Mouse (Mus musculus) C2C12 (cell line): Measurements from ENCODE around the gene 4930432M17Rik.

Experiments used
- CEBPB ChIP-seq: IDR thresholded peaks from one replicate; pipeline ENCODE4 v1.6.1; 2011; ENCODE audit warnings: low read depth, mild to moderate bottlenecking, control low read depth, moderate library complexity
- CTCF ChIP-seq: IDR thresholded peaks from one replicate; pipeline ENCODE4 v1.5.1; 2011; ENCODE audit not compliant: control insufficient read depth, insufficient read depth, insufficient read length
- FOSL1 ChIP-seq: IDR thresholded peaks from one replicate; pipeline ENCODE4 v1.8.0; 2011; ENCODE audit warnings: mild to moderate bottlenecking, low read length; ENCODE audit not compliant: poor library complexity, insufficient read depth, severe bottlenecking
- MYOD1 ChIP-seq: IDR thresholded peaks from one replicate; pipeline ENCODE4 v1.6.1; 2011; ENCODE audit warnings: low read depth; ENCODE audit not compliant: control insufficient read depth, insufficient read length
- MYOG ChIP-seq: IDR thresholded peaks from one replicate; pipeline ENCODE4 v1.6.1; 2011; ENCODE audit not compliant: control insufficient read depth, insufficient read length; ENCODE audit errors: extremely low read depth
- USF1 ChIP-seq: IDR thresholded peaks from one replicate; pipeline ENCODE4 v1.6.1; 2011; ENCODE audit warnings: low read depth, mild to moderate bottlenecking, control low read depth, moderate library complexity

GRCm38 (mm10) chr3:121684552-121684951, 14.0 kb downstream of the 4930432M17Rik start:
- TF ChIP-seq MYOG = no peak
- no peak for TF ChIP-seq USF1
- no peak for TF ChIP-seq CTCF
- TF ChIP-seq CEBPB = no peak
- TF ChIP-seq MYOD1 = no peak
- TF ChIP-seq FOSL1 = no peak
